ENCODE assay signal across 9 mouse cellular contexts in the genomic region with DNA sequence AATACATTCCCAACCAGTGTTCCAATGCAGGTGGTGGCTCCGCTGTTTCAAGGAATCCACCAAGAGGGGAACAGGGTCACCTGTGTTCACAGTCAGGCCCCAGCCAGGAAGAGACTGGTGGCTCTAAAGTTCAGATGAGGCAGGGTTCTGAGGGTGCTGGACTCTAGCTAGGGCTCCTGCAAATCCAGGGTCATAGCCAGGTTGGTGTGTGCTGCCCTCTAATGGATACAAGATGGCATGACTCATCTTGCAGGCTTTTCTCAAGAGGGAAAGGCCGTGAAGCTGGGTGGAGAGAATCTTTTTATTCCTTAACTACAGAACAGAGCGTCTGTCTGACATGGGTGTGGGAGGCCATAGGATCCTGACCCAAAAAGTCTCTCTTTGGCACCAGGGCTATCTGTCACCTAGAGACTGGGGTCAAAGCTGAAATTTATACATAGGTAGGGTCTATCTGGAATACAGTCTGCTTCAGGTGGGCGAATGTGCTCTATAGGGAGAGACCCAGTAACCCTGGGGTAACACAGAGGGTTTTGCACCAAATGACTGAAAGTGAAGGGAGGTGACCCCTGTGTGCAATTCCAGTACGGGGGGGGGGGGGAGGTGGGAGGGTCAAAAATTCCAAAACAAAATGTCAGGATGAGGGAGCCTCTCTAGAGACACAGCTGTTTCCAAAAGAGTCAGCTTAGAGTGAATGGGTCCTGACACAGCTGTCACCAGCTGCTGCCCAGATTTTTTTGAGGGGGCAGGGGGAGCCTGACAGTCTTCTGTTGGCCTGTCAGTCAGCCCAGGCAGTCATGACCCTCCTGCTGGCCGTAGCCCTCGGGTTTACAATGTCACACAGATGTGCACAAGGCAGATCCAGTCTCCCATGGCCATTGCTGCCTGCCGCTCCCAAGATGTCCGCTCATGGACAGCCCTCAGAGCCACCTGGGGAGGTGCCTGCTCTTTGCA. TPM values are rescaled to one million over a fixed set of nuclear protein-coding genes. Genes with fewer than 3 reads are reported as not detected.
DNase-seq lines count a peak whose midpoint lies in the region; ATAC-seq and TF ChIP-seq lines count a peak whose summit lies in the region.
"Had no signal": no experiment of that assay in that cellular context is flagged by ENCODE, and none has a peak within 500 bp of the region (broad histone marks: within the 10 kb centered on the region; RNA-seq: fewer than 3 reads in every experiment).

No protein-coding gene starts in this region.

- H3K4me1 ChIP-seq in forebrain, embryonic 10.5 days: no peaks in the 10 kb centered on the region
- H3K4me1 ChIP-seq in forebrain, embryonic 12.5 days: no peaks in the 10 kb centered on the region
- no peaks in the 10 kb centered on the region for H3K4me1 ChIP-seq in embryonic fibroblast, embryonic 13.5 days (ENCODE audit: control insufficient read depth, insufficient read depth, low read length)
- no peaks in the 10 kb centered on the region for H3K4me1 ChIP-seq in kidney, embryonic 14.5 days (ENCODE audit: control insufficient read depth, insufficient read depth, low read length)

- no peak overlapping the region for H3K9ac ChIP-seq in forebrain, embryonic 12.5 days
- no peak overlapping the region for H3K9ac ChIP-seq in kidney, embryonic 14.5 days (ENCODE audit: low read depth, low read length)

- H3K36me3 ChIP-seq in forebrain, embryonic 10.5 days (replicated peaks): no peaks in the 10 kb centered on the region
- H3K36me3 ChIP-seq in forebrain, embryonic 12.5 days (replicated peaks): no peaks in the 10 kb centered on the region
- H3K36me3 ChIP-seq in kidney, embryonic 14.5 days (ENCODE audit: control insufficient read depth, insufficient read depth, low read length): no peaks in the 10 kb centered on the region

- no peak overlapping the region for H3K4me2 ChIP-seq in forebrain, embryonic 12.5 days
- no peak overlapping the region for H3K4me2 ChIP-seq in kidney, embryonic 14.5 days (replicated peaks; ENCODE audit: low read depth, low read length)

- H3K27ac ChIP-seq in forebrain, embryonic 10.5 days: no peak overlapping the region
- no peak overlapping the region for H3K27ac ChIP-seq in forebrain, embryonic 12.5 days
- no peak overlapping the region for H3K27ac ChIP-seq in embryonic fibroblast, embryonic 13.5 days (ENCODE audit: insufficient read depth, low read length)
- no peak overlapping the region for H3K27ac ChIP-seq in kidney, embryonic 14.5 days (ENCODE audit: low read depth, low read length)

- peak; percentile 26 for DNase-seq in forebrain, embryonic 10.5 days (ENCODE audit: extremely low spot score, low spot score)
- DNase-seq in thymus, postnatal 14 days: peak; percentile 9
- DNase-seq in thymus, adult 18-20 months: no peak
- DNase-seq in mesoderm, embryonic 11.5 days (ENCODE audit: low read depth, low spot score): peak; percentile 55

- ATAC-seq in forebrain, embryonic 12.5 days (ENCODE audit: low FRiP score): no peak
- peak; percentile 69; the same call in 1 of the 2 replicates for ATAC-seq in kidney, embryonic 14.5 days (ENCODE audit: low FRiP score, low TSS enrichment)
- ATAC-seq in monocyte, adult 5-6 weeks (replicated peaks; ENCODE audit: insufficient number of reproducible peaks, low FRiP score, low TSS enrichment, poor library complexity, severe bottlenecking): no peak

- H3K4me3 ChIP-seq in forebrain, embryonic 10.5 days: no peak overlapping the region
- no peak overlapping the region for H3K4me3 ChIP-seq in forebrain, embryonic 12.5 days (replicated peaks)
- H3K4me3 ChIP-seq in embryonic fibroblast, embryonic 13.5 days (ENCODE audit: insufficient read depth, low read length): no peak overlapping the region
- no peak overlapping the region for H3K4me3 ChIP-seq in kidney, embryonic 14.5 days (ENCODE audit: low read length)

- TF ChIP-seq CTCF in embryonic fibroblast, embryonic 13.5 days (IDR thresholded peaks at IDR 0.05; ENCODE audit: borderline replicate concordance, insufficient read depth, low read length): peak; percentile 20; the same call in 1 of the 2 replicates

- no peaks in the 10 kb centered on the region for H3K27me3 ChIP-seq in forebrain, embryonic 10.5 days (ENCODE audit: poor library complexity, severe bottlenecking)
- no peaks in the 10 kb centered on the region for H3K27me3 ChIP-seq in forebrain, embryonic 12.5 days
- no peaks in the 10 kb centered on the region for H3K27me3 ChIP-seq in kidney, embryonic 14.5 days (ENCODE audit: control insufficient read depth, insufficient read depth, low read length)

- no peak for TF ChIP-seq POLR2A in embryonic fibroblast, embryonic 13.5 days (IDR thresholded peaks at IDR 0.05; ENCODE audit: low read depth, low read length)

- 67% methylated on average over 9 of the region's 9 CpGs for WGBS in forebrain, embryonic 10.5 days
- WGBS in forebrain, embryonic 12.5 days: 63% methylated on average over 9 of the region's 9 CpGs
- WGBS in kidney, embryonic 14.5 days: 54% methylated on average over 9 of the region's 9 CpGs

- H3K9me3 ChIP-seq in forebrain, embryonic 10.5 days: no peaks in the 10 kb centered on the region
- H3K9me3 ChIP-seq in forebrain, embryonic 12.5 days: no peaks in the 10 kb centered on the region
- no peaks in the 10 kb centered on the region for H3K9me3 ChIP-seq in kidney, embryonic 14.5 days (ENCODE audit: control insufficient read depth, low read length)

RNA-seq across cellular contexts. Expression of a gene that starts 44.2 kb away (rescaled TPM):
- not detected in 2 replicates for polyA plus RNA-seq in forebrain, embryonic 10.5 days (2016; fragmentation: Nextera tagmentation; extraction: Ambion mirVana)
- not detected in 2 replicates for polyA plus RNA-seq in forebrain, embryonic 12.5 days (2016; fragmentation: Nextera tagmentation; extraction: Ambion mirVana)
- not detected in 2 replicates for polyA plus RNA-seq in embryonic fibroblast, embryonic 13.5 days (2011; ENCODE audit: insufficient read length, low read depth, missing spikeins)
- not detected in 2 replicates for polyA plus RNA-seq in kidney, embryonic 14.5 days (2014; fragmentation: Nextera tagmentation; extraction: Ambion mirVana)
- not detected in 3 replicates for total RNA-seq in monocyte, adult 5-6 weeks (2017)
- total RNA-seq: layer of hippocampus, postnatal 25 days had no signal

Comparison
In these comparisons a context has a peak if more than half of its experiments do, and no peak if none do; other contexts are left out.
1. DNase-seq: peak in forebrain, embryonic 10.5 days (single experiment), thymus, postnatal 14 days (single experiment) and mesoderm, embryonic 11.5 days (single experiment); none in thymus, adult 18-20 months (0 of 2).